Mouse (Mus musculus) duodenum, adult 2 months (tissue): ENCODE data around the gene Gm17622. TPM values are rescaled to one million over a fixed set of nuclear protein-coding genes. Genes with fewer than 3 reads are reported as not detected.

ENCODE experiments used
- polyA plus RNA-seq: library from polyadenylated mRNA; depleted of rRNA; stranded (reverse); fragments of >200 nt; gene quantifications from 2 replicates; pipeline ENCODE4 v1.2.3, GENCODE M21; 2012; ENCODE audit warnings: low replicate concordance; rRNA removed

The Gm17622 gene
- not detected in 2 replicates for polyA plus RNA-seq

DNA sequence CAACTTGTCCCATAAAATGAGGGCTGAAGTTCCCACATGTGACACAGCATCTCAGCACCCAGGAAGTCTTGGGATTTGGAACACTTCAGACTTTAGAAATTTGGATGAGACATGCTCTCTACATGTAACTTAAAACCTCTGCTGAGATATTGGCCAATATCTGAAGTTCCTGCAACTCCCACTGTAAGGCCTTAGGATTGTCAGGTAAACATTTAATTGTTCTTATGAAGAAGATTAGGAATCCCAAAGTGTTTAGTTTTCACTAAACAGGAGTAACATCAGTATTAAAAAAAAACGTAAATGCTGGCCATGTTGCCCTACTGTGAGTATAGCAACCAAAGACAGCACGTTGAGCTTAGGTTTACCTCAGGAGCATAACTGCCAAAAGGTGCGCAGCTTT, at the start of gene Gm17622:
Gene Gm17622, plus strand, starts transcription at position 301 of the 400 bp plus-strand sequence.

DNA sequence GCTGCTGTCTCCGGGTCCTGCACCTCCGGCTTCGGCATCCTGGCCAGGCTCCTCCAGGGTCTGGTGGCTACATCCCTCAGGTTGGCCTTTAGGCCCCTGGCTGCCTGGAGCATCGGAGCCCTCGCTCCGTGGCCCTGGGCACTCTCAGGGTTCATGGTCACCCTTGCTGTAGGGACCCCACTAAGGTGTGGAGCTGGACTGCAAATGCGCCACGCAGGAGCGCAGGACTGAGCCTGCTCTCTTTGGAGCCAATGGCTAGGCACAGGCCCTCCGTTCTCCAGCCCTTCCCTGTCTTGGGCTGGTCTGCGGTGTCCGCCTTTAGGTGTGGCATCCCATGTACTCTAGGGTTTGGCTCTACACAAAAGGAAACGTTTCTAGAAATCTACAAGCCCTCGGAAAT, 19.6 kb upstream of the Gm17622 start, which contains the start of gene Ankdd1b:
Gene Ankdd1b, minus strand, starts transcription at position 242 of the 400 bp plus-strand sequence.

Other genes starting within 250 kb of the Gm17622 start
- gene Poc5, start 102.4 kb upstream of the Gm17622 start, polyA plus RNA-seq: 1.7 and 2.0 TPM in 2 replicates
- gene Ankdd1b, start 19.5 kb upstream of the Gm17622 start, polyA plus RNA-seq: 1.9 TPM in 1 of 2 replicates, not detected in the other
- 0.06 and 0.19 TPM in 2 replicates for gene Polk, start 51.8 kb downstream of the Gm17622 start, polyA plus RNA-seq
- 7.0 and 11.3 TPM in 2 replicates for gene Col4a3bp, start 51.9 kb downstream of the Gm17622 start, polyA plus RNA-seq
- gene Hmgcr, start 180.2 kb downstream of the Gm17622 start, polyA plus RNA-seq: 7.0 and 7.7 TPM in 2 replicates